Mouse (Mus musculus) E14TG2a.4 (cell line): ENCODE measurements around the gene Pip4k2a.

Experiments used
- CTCF ChIP-seq: conservative IDR thresholded peaks from 2 replicates; pipeline ENCODE4 v1.5.1; 2014; ENCODE audit warnings: low read length
- NANOG ChIP-seq: IDR thresholded peaks from 2 replicates; pipeline ENCODE4 v1.6.1; 2014; ENCODE audit warnings: borderline replicate concordance, low read length, mixed read lengths
- POU5F1 ChIP-seq: IDR thresholded peaks from 2 replicates; pipeline ENCODE4 v1.6.1; 2014; ENCODE audit warnings: low read length, borderline replicate concordance

GRCm38 (mm10) chr2:18913642-18914041 lies 84.3 kb downstream of the Pip4k2a start:
- TF ChIP-seq CTCF (no peak), POU5F1 (no peak), NANOG (no peak)
